12 mouse cellular contexts compared by ENCODE assay signal in genomic region chr9:110944265-110944664, GRCm38 (mm10). TPM values are rescaled to one million over a fixed set of nuclear protein-coding genes. Genes with fewer than 3 reads are reported as not detected.
DNase-seq lines count a peak whose midpoint lies in the region; ATAC-seq and TF ChIP-seq lines count a peak whose summit lies in the region.
"Had no signal": no experiment of that assay in that cellular context is flagged by ENCODE, and none has a peak within 500 bp of the region (broad histone marks: within the 10 kb centered on the region; RNA-seq: fewer than 3 reads in every experiment).

No protein-coding gene starts in this region.

- peak; percentile 53; the same call in 1 of the 2 replicates for TF ChIP-seq CTCF in brain, embryonic 14.5 days (IDR thresholded peaks at IDR 0.05; ENCODE audit: borderline replicate concordance, extremely low read depth, insufficient read depth, insufficient read length)

- intact Hi-C loops in left cerebral cortex, postnatal 4 days (cut with DNase I) = no loop called here

- TF ChIP-seq POLR2A in brain, embryonic 14.5 days (IDR thresholded peaks at IDR 0.05; ENCODE audit: borderline replicate concordance, extremely low read depth, insufficient read depth, insufficient read length, poor library complexity, severe bottlenecking) = no peak

- DNase-seq in CD4-positive, CD25-positive, alpha-beta regulatory T cell, adult 2 months (ENCODE audit: low read depth, low spot score) = peak; percentile 76
- peak; percentile 9 for DNase-seq in left cerebral cortex, postnatal 4 days
- DNase-seq in left cerebral cortex, adult 9 months (ENCODE audit: low spot score in 2 of 2) = no peak
- DNase-seq in brain, embryonic 14.5 days (ENCODE audit: low read depth) = peak; percentile 34
- peak; percentile 57 for DNase-seq in mesoderm, embryonic 11.5 days (ENCODE audit: low read depth, low spot score)
- DNase-seq in frontal cortex, postnatal 36 days (ENCODE audit: low spot score in 2 of 2) = no peak
- no peak for DNase-seq in frontal cortex, postnatal 25 days (ENCODE audit: low spot score in 2 of 2)

- ATAC-seq in CD4-positive, CD25-positive, alpha-beta regulatory T cell, adult 4 months = no peak

RNA-seq across cellular contexts. Expression of gene Tdgf1, which starts 1.7 kb away (rescaled TPM):
- polyA plus RNA-seq in CD4-positive, CD25-positive, alpha-beta regulatory T cell, adult 4 months (2017; shearing (Covaris generic)) = 1 to 10 TPM in 1 of 2 experiments, under 1 TPM in 1; 0.22 to 1.2 TPM
- total RNA-seq in left cerebral cortex, postnatal 4 days (2021) = under 1 TPM in 1 of 2 experiments, not detected in 1; 0.54 TPM
- 0.25 TPM in 1 of 2 replicates, not detected in the other for polyA plus RNA-seq in brain, embryonic 14.5 days (2012; rRNA removed)
- polyA plus RNA-seq: heart, embryonic 12.5 days; limb, embryonic 11.5 days had no signal

RNA-seq across cellular contexts. Expression of gene Lrrc2, which starts 7.1 kb away (rescaled TPM):
- under 1 TPM in 1 of 2 experiments, not detected in 1; 0.12 TPM for polyA plus RNA-seq in CD4-positive, CD25-positive, alpha-beta regulatory T cell, adult 4 months (2017; shearing (Covaris generic))
- total RNA-seq in left cerebral cortex, postnatal 4 days (2021) = under 1 TPM; 0.46 to 0.48 TPM
- polyA plus RNA-seq in brain, embryonic 14.5 days (2012; rRNA removed) = 0.09 and 0.26 TPM in 2 replicates

RNA-seq across cellular contexts. Expression of gene Fam240a, which starts 27.6 kb away (rescaled TPM):
- under 1 TPM in 1 of 2 experiments, not detected in 1; 0.69 TPM for polyA plus RNA-seq in CD4-positive, CD25-positive, alpha-beta regulatory T cell, adult 4 months (2017; shearing (Covaris generic))
- not detected for total RNA-seq in left cerebral cortex, postnatal 4 days (2021)
- polyA plus RNA-seq in brain, embryonic 14.5 days (2012; rRNA removed) = not detected in 2 replicates
- polyA plus RNA-seq: heart, embryonic 12.5 days; limb, embryonic 11.5 days; neural tube, embryonic 14.5 days; testis, adult 2 months had no signal

RNA-seq across cellular contexts. Expression of gene Rtp3, which starts 46.1 kb away (rescaled TPM):
- not detected for polyA plus RNA-seq in CD4-positive, CD25-positive, alpha-beta regulatory T cell, adult 4 months (2017; shearing (Covaris generic))
- under 1 TPM; 0.28 to 0.48 TPM for total RNA-seq in left cerebral cortex, postnatal 4 days (2021)
- 0.11 and 0.12 TPM in 2 replicates for polyA plus RNA-seq in brain, embryonic 14.5 days (2012; rRNA removed)
- polyA plus RNA-seq: limb, embryonic 11.5 days; neural tube, embryonic 14.5 days had no signal

Comparison
In these comparisons a context has a peak if more than half of its experiments do, and no peak if none do; other contexts are left out.
1. DNase-seq: peak in CD4-positive, CD25-positive, alpha-beta regulatory T cell, adult 2 months (single experiment), left cerebral cortex, postnatal 4 days (single experiment), brain, embryonic 14.5 days (single experiment) and mesoderm, embryonic 11.5 days (single experiment); none in left cerebral cortex, adult 9 months (0 of 2), frontal cortex, postnatal 36 days (0 of 2) and frontal cortex, postnatal 25 days (0 of 2).